Mouse (Mus musculus) embryonic facial prominence, embryonic 10.5 days (tissue): ENCODE measurements around the gene Irf7. TPM values are rescaled to one million over a fixed set of nuclear protein-coding genes. Genes with fewer than 3 reads are reported as not detected.

Experiments used
- DNase-seq: peaks from one replicate; pipeline ENCODE4 v3.0.0-alpha.2; 2017; ENCODE audit warnings: low spot score
- H3K27ac ChIP-seq: fragments of 300-500 bp; sonication (generic); replicated peaks from 2 replicates; pipeline ENCODE4 v1.5.1; 2016; ENCODE audit warnings: mild to moderate bottlenecking
- H3K27me3 ChIP-seq: fragments of 300-500 bp; sonication (generic); replicated peaks from 2 replicates; pipeline ENCODE4 v1.6.1; 2016; ENCODE audit warnings: low read depth, mild to moderate bottlenecking; ENCODE audit not compliant: poor library complexity, severe bottlenecking
- H3K36me3 ChIP-seq: fragments of 300-500 bp; sonication (generic); replicated peaks from 2 replicates; pipeline ENCODE4 v1.6.1; 2016; ENCODE audit warnings: mild to moderate bottlenecking, moderate library complexity
- H3K4me1 ChIP-seq: fragments of 300-500 bp; sonication (generic); 2 replicates; pipeline ENCODE4 v1.6.1; 2016
- H3K4me3 ChIP-seq: fragments of 300-500 bp; sonication (generic); 2 replicates; pipeline ENCODE4 v1.5.1; 2016; ENCODE audit warnings: mild to moderate bottlenecking, moderate library complexity
- H3K9me3 ChIP-seq: fragments of 300-500 bp; sonication (generic); 2 replicates; pipeline ENCODE4 v1.6.1; 2016; ENCODE audit warnings: mild to moderate bottlenecking
- WGBS: fragments of 180-500 bp; shearing (Covaris S2); methylation state at CpG from one replicate; pipeline ENCODE4 v1.1.7; 2016; 5-methylcytosine and 5-hydroxymethylcytosine counted together
- polyA plus RNA-seq: library from polyadenylated mRNA; unstranded; fragments of >200 nt; fragmentation: Nextera tagmentation; extraction: Ambion mirVana; gene quantifications from 2 replicates; pipeline ENCODE4 v1.2.1, GENCODE M21; 2016

The Irf7 gene
- polyA plus RNA-seq, 1 experiment from 2014 or later = 0.34 TPM

DNA sequence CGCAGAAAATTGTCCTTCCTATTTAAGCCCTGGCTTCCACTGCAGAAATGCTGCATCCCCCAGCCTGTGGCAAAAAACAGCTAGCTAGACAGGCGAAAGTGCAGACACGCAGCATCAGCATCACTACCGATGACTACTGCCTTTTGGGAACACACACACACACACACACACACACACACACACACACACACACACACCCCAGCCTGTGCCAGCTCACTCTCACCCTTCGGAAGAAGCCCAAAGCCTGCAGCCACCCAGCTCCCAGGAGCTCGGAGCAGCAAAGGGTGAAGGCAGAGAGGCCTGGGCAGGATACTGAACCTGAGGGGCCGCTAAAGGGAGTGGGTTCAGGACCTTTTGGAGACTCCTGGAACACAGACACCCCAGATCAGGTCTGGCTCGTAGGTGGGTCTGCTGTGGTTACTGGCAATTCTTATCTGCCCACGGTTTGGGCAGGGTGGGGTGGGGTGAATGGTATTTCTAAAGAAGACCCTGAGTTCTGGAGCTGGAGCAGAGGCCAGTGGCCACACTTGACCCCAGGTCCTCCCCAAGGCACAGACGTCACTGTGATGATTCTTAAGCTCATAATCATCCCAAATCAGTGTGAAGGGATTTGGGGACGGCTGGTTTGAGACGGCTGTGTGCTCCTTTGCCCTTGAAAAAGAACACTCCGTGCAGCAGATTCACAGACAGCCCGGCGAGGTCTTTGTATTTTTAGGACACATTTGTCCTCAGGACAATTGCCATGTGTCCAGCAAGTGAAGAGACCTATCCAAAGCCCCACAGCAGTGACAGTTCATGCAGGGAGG is 26.5 kb upstream of the Irf7 start:
- Histone ChIP-seq H3K27me3 (peaks cover 77% of the 10 kb centered on the region), H3K4me1 (peaks cover 36% of the 10 kb centered on the region), H3K36me3 (peaks cover 22% of the 10 kb centered on the region), H3K27ac (peak overlapping the region; percentile 77; the same call in 1 of the 2 replicates), H3K9me3 (no peaks in the 10 kb centered on the region), H3K4me3 (peak overlapping the region; percentile 70)
- 28% methylated on average over 15 of the region's 15 CpGs for WGBS
- DNase-seq = peak; percentile 42

DNA sequence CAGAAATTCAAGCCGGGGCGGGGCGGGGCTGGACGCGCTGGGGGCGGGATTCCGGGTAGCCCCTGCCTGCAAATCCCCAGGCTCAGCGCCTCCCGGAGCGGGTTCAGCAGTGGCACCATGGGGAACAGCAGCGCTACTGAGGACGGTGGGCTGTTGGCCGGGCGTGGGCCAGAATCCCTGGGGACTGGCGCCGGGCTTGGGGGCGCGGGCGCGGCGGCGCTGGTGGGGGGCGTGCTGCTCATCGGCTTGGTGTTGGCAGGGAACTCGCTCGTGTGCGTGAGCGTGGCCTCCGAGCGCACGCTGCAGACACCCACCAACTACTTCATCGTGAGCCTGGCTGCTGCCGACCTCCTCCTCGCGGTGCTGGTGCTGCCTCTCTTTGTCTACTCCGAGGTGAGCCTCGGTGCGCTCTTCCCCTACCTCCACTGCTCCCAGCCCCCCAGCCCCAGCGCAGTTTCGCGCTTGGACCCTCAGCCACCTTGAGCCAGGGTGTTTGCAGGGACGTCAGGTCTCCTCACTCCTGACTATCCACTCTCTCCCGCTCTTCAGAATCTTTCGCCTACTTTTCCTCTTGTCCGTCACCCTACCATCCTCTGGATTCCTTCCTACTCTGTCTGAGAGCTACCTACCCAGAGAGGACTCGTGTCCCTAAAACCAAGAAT is 25.8 kb upstream of the Irf7 start, which contains the start of gene Drd4:
Drd4 (plus strand) TSS at position 86 of the 662 bp plus-strand sequence.
- peaks cover 36% of the 10 kb centered on the region for H3K4me1 ChIP-seq
- H3K4me3 ChIP-seq = peak within 1 kb of the TSS; percentile 70
- peaks cover 77% of the 10 kb centered on the region for H3K27me3 ChIP-seq
- no peaks in the 10 kb centered on the region for H3K9me3 ChIP-seq
- WGBS = 1% methylated on average over 46 of the region's 46 CpGs
- peak; percentile 84 for DNase-seq
- H3K36me3 ChIP-seq = peaks cover 15% of the 10 kb centered on the region
- H3K27ac ChIP-seq = peak within 1 kb of the TSS; percentile 77

DNA sequence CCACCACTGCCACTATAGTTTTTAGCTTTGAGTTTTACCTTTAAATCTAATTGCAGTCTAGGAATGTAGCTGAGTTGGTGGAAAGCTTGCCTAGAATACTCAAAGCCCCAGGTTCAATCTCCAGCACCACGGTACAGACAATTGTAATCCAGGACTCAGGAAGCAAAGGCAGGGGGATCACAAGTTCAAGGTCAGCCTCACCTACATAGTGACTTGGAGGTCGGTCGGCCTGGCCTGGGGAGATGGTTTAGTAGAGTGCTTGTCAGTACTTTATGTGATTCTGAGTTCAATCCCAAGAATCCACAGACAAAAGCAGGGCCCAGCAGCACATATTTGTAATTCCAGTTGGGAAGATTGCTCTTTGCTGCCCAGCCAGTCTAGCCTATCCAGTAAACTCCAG is 21.8 kb upstream of the Irf7 start:
- H3K27me3 ChIP-seq = peaks cover 41% of the 10 kb centered on the region
- H3K9me3 ChIP-seq = no peaks in the 10 kb centered on the region
- no peak overlapping the region for H3K27ac ChIP-seq
- peaks cover 18% of the 10 kb centered on the region for H3K4me1 ChIP-seq
- DNase-seq = no peak
- H3K36me3 ChIP-seq = no peaks in the 10 kb centered on the region
- H3K4me3 ChIP-seq = no peak overlapping the region
- WGBS = 86% methylated on average over 3 of the region's 3 CpGs

DNA sequence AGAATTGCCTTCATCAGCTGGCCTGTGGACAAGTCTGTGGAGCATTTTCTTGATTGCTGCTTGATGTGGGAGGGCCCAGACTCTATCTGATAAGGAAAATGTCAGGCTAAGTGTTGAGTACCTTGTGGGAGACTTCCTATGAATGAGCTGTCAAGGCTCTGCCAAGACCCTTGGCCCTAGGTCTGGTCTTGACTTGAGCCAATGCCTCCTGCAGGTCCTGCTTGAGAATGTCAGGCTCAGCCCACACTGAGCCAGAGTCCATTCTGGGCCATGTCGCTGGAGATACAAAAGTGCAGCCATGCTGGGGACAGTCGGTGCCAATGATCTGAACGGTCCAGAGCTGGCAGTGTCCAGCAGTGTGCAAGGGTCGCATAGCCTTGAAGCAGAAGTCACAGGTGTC is 16.5 kb upstream of the Irf7 start:
- 87% methylated on average over 4 of the region's 4 CpGs for WGBS
- no peak for DNase-seq
- Histone ChIP-seq H3K27me3 (peaks cover 25% of the 10 kb centered on the region), H3K4me1 (peaks cover 24% of the 10 kb centered on the region), H3K27ac (no peak overlapping the region), H3K9me3 (no peaks in the 10 kb centered on the region), H3K36me3 (no peaks in the 10 kb centered on the region), H3K4me3 (no peak overlapping the region)

DNA sequence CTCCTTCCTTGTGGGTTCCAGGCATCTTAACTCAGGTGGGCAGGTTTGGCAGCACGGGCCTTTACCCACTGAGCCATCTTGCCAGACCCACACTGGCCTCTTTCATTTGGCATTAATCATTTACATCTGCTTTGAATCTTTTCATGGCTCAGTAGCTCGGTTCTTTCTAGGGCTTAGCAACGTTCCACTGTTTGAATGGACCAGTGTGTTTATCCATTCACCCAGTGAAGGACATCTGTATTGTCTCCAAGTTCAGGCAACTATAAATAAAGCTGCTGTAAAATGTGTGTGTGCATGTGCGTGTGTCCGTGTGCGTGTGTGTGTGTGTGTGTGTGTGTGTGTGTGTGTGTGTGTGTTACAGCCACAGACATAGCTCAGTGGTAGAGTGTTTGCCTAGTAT is 15.2 kb upstream of the Irf7 start:
- Histone ChIP-seq H3K4me1 (peaks cover 37% of the 10 kb centered on the region), H3K9me3 (no peaks in the 10 kb centered on the region), H3K4me3 (no peak overlapping the region), H3K27ac (no peak overlapping the region), H3K27me3 (peaks cover 37% of the 10 kb centered on the region), H3K36me3 (no peaks in the 10 kb centered on the region)
- 67% methylated on average over 6 of the region's 6 CpGs for WGBS
- no peak for DNase-seq

DNA sequence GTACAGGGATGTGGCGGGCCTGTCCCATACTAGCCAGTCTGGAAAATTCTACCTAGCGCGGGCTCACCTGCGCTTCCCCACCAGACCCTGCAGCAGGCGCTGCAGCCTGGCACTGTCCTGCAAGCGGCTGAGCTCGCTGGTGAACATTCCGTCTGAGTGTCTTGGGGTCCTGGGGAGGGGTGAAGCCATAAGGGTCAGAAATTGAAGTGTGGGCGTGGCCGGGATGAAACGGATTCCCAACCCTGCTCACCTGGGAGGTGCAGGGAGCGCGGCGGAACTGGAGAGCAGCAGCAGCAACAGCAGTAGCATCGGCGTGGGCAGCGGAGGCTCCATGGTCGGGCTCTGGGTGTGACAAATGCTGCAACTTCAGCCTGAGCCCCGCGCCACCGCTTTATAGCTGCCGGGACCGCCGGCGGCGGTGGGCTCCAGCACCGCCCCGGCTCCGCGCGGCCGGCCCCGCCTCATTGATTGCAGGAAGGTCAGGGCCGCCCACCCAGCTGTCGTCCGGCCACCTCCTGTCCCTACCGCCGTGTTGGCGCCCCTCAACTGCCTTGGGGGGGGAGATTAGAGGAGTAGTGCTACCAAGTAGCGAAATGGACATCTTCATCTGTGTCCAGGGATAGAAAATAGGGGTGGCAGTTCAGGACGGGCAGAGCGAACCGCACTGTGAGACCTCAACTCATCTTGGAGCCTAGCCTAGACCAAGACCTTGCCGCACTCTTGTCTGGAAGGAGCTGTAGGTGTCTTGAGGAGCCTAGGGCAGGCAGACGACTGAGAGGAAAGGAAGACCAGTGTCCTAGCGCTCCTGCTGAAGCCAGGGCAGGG is 12.7 kb upstream of the Irf7 start, which contains the start of gene Sct:
Sct (minus strand) TSS at position 368 of the 825 bp plus-strand sequence.
- peak within 1 kb of the TSS; percentile 45 for H3K27ac ChIP-seq
- peaks cover 41% of the 10 kb centered on the region for H3K27me3 ChIP-seq
- H3K4me1 ChIP-seq = peaks cover 49% of the 10 kb centered on the region
- peak within 1 kb of the TSS; percentile 63 for H3K4me3 ChIP-seq
- H3K36me3 ChIP-seq = no peaks in the 10 kb centered on the region
- WGBS = 2% methylated on average over 46 of the region's 46 CpGs
- DNase-seq = peak; percentile 76
- H3K9me3 ChIP-seq = no peaks in the 10 kb centered on the region

DNA sequence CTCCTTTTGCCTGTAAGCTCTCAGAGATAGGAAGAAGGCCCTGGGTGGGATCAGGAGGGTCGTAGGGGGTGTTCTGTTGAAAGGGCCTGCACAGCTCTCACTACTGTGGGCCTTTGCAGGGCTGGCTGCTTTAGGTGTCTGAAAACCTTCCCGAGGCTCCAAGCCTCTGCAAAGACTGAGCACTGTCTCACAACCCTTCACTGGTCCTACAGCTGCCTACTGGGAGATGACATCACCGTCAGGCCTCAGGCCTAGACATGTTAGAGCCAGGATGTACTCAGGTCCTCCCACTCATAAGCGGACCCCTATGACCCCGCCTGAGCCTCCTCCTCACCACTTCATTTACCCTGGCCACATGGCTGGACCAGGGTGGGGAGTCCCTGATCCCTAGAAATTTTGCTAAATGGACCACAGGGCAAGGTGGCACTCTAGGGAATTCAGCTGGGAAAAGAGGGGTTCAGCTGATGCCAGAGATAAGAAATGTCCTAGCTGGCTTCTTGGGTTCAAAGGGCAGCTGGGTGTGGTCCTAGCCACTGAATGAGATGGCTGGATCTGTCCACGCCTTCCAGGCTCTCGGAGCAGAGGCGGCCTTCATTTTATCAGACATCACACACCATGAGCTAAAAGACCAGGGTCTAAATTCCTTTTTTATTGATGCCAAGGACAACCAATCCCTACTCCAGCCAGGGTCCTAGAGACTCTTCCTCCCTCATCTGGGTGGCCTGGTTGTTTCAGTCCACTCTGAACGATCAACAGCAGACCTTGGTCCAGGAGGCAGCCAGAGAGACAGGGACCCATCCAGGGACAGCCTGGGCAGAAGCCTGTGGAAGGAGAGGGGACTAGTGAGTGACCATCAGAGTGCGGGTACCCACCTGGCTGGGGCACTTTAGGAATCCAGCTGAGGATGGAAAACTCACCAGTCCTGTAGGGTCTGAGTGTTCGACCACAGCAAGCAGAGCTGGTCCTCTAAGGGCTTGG is 11.7 kb upstream of the Irf7 start:
- Histone ChIP-seq H3K36me3 (no peaks in the 10 kb centered on the region), H3K27ac (peak overlapping the region; percentile 45; the same call in 1 of the 2 replicates), H3K9me3 (no peaks in the 10 kb centered on the region), H3K27me3 (peaks cover 41% of the 10 kb centered on the region), H3K4me1 (peaks cover 49% of the 10 kb centered on the region), H3K4me3 (peak overlapping the region; percentile 63)
- WGBS = 82% methylated on average over 11 of the region's 11 CpGs
- no peak for DNase-seq

DNA sequence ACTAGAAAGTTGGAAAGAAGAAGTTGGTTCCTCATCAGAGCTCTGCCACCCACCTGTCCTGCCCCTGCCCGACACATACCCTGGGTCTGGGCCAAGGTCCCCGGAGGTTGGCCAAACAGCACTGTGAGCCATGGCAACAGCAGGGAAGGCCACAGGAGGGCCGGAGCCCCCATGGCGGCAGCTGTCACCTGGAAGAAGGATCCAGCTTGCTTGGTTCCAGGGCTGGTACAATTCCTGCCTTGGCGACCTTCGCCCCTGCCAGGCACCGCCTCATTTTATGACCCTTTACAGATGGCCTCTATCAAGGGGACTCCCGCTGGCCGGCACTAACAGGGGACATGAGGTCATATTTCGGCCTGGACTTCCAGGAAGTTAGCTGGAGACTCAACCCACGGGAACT is 10.3 kb upstream of the Irf7 start, which contains the start of gene Cdhr5:
Cdhr5 (minus strand) TSS at position 241 of the 400 bp plus-strand sequence.
- peaks cover 48% of the 10 kb centered on the region for H3K4me1 ChIP-seq
- DNase-seq = no peak
- peaks cover 41% of the 10 kb centered on the region for H3K27me3 ChIP-seq
- H3K4me3 ChIP-seq = no peak within 1 kb of the TSS
- H3K27ac ChIP-seq = peak within 1 kb of the TSS; percentile 7; the same call in 1 of the 2 replicates
- no peaks in the 10 kb centered on the region for H3K36me3 ChIP-seq
- WGBS = 60% methylated on average over 11 of the region's 11 CpGs
- H3K9me3 ChIP-seq = no peaks in the 10 kb centered on the region

DNA sequence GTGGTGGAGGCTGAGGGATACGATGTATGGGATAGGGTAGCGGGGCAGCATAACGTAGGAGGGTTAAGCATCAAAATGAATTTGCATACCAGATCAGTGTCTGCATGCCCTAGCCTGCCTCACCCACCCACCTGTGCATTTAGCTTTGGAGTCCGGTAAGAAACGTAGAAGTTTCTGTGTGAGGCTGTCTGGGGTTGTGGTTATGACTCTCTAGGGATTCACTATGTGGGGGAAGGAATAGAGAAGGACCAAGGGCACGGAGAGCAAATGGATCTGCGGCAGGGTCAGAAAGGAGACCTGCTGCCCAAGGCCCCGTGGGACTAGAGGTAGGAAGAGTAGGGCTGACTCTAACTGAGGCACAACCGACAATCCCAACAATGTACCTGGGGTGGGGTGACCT is 9.1 kb upstream of the Irf7 start:
- Histone ChIP-seq H3K4me1 (peaks cover 43% of the 10 kb centered on the region), H3K27me3 (peaks cover 36% of the 10 kb centered on the region), H3K27ac (no peak overlapping the region), H3K36me3 (no peaks in the 10 kb centered on the region), H3K4me3 (no peak overlapping the region), H3K9me3 (no peaks in the 10 kb centered on the region)
- DNase-seq = no peak
- 81% methylated on average over 9 of the region's 9 CpGs for WGBS

DNA sequence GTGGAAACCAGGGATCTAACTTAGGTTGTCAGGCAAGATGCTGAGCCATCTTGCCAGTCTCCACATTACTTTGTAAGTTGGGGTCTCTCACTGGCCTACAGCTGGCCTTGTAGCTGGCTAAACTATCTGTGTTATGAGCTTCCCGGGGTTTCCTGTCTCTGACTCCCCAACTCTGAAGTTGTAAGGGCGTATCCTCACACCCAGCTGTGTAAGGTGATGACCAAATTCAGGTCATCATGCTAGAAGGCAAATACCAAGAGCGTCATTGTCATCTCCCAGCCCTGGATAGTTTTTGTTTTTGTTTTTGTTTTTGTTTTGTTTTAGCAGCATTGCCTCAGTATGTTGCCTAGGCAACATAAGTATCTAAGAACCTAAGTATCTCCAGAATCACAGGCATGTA is 4.3 kb upstream of the Irf7 start:
- WGBS = 87% methylated on average over 3 of the region's 3 CpGs
- H3K4me1 ChIP-seq = peaks cover 15% of the 10 kb centered on the region
- no peak for DNase-seq

DNA sequence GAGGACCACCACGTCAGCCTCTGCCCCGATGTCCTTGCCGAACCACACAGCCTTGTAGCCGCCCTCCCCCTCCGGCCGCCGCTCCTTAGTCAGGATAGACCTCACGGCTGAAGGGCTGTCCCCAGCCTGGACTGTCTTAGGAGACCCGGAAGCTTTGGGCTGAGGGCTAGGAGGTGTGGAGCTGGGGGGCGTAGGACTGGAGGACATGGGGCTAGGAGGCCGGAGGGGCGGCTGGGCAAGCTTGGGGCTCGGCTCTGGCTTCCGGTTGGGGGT is 2.9 kb upstream of the Irf7 start:
- Histone ChIP-seq H3K4me3 (no peak overlapping the region), H3K27ac (no peak overlapping the region), H3K4me1 (peaks cover 15% of the 10 kb centered on the region), H3K9me3 (no peaks in the 10 kb centered on the region), H3K27me3 (no peaks in the 10 kb centered on the region), H3K36me3 (peaks cover 4% of the 10 kb centered on the region)
- WGBS = 77% methylated on average over 14 of the region's 14 CpGs
- no peak for DNase-seq

More for the DNA sequence above, 4.3 kb upstream of the Irf7 start:
- H3K4me3 ChIP-seq = no peak overlapping the region
- no peaks in the 10 kb centered on the region for H3K36me3 ChIP-seq
- no peaks in the 10 kb centered on the region; the same call in 1 of the 2 replicates for H3K27me3 ChIP-seq
- no peak overlapping the region for H3K27ac ChIP-seq
- no peaks in the 10 kb centered on the region for H3K9me3 ChIP-seq
